Mouse (Mus musculus): ENCODE data around the gene Acot1.
"Not testable (repeated sequence)": the region's sequence is repeated elsewhere in the genome, so short reads cannot be mapped to it uniquely, and the experiment has no call there.

DNA sequence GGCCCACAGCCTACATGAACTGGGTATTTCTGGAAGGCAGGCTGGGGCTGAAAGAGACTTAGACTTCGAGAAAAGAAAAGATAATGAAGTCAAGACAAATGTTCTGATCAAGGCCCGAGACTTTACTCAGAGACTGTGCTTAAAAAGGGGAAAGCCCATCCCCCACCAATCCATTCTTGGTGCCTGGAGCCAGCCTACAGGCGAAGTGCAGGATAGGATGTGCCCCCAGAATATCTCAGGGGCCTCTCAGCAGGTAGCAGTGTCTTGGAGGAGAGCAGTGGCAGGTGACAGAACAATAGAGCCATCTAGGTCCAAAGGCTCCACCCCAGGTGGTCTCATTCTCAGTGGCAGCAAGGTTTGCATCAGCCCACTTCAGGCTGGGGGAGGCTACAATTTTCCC is 19.0 kb downstream of the Acot1 start:
- not testable (repeated sequence) for TF ChIP-seq POLR2A (IDR thresholded peaks at IDR 0.05; ENCODE audit: low read depth, low read length); CTCF (IDR thresholded peaks at IDR 0.05; ENCODE audit: extremely low read depth, insufficient read length, insufficient replicate concordance, low read depth, low read length)
